Mouse (Mus musculus): Measurements from ENCODE around the gene E2f1. TPM values are rescaled to one million over a fixed set of nuclear protein-coding genes. Genes with fewer than 3 reads are reported as not detected.

Gene E2f1
- polyA plus RNA-seq, 1 experiment from 2014 or later = 7.2 TPM

GRCm38 (mm10) chr2:154549886-154550189, 19.9 kb downstream of the E2f1 start:
- H3K27ac ChIP-seq (replicated peaks in 1 of 2; ENCODE audit: control insufficient read depth in 1 of 2, insufficient read depth in 1 of 2, low read depth in 2 of 2, low read length in 2 of 2) = no peak overlapping the region
- ATAC-seq (ENCODE audit: insufficient number of reproducible peaks, insufficient read depth, low FRiP score, low read depth) = no peak; the same call in 1 of the 2 replicates
- H3K9ac ChIP-seq (ENCODE audit: low read length) = no peak overlapping the region
- peak overlapping the region in 1 of 2 experiments; percentile 46; a peak in 2 of 4 replicates for H3K4me3 ChIP-seq (ENCODE audit: control insufficient read depth in 1 of 2, insufficient read depth in 1 of 2, low read depth in 1 of 2, low read length in 2 of 2)
- H3K4me2 ChIP-seq (ENCODE audit: low read length) = peak overlapping the region; percentile 88
- H3K4me1 ChIP-seq (ENCODE audit: control insufficient read depth in 2 of 2, insufficient read depth in 2 of 2, low read length in 2 of 2) = peaks cover 15 to 24% of the 10 kb centered on the region in 2 experiments
- peaks cover 25% of the 10 kb centered on the region for H3K27me3 ChIP-seq (ENCODE audit: control insufficient read depth, insufficient read depth, low read length)
- H3K9me3 ChIP-seq (ENCODE audit: control insufficient read depth, low read length) = no peaks in the 10 kb centered on the region
- H3K36me3 ChIP-seq (ENCODE audit: control insufficient read depth, insufficient read depth, low read length) = no peaks in the 10 kb centered on the region
- WGBS = 13% methylated on average over 20 of the region's 20 CpGs

GRCm38 (mm10) chr2:154549127-154549885, 20.4 kb downstream of the E2f1 start:
- peaks cover 25% of the 10 kb centered on the region for H3K27me3 ChIP-seq (ENCODE audit: control insufficient read depth, insufficient read depth, low read length)
- H3K9me3 ChIP-seq (ENCODE audit: control insufficient read depth, low read length) = no peaks in the 10 kb centered on the region
- H3K4me1 ChIP-seq (ENCODE audit: control insufficient read depth in 2 of 2, insufficient read depth in 2 of 2, low read length in 2 of 2) = peaks cover 15 to 24% of the 10 kb centered on the region in 2 experiments
- no peaks in the 10 kb centered on the region for H3K36me3 ChIP-seq (ENCODE audit: control insufficient read depth, insufficient read depth, low read length)
- peak overlapping the region; percentile 66; the same call in 1 of the 2 replicates for H3K9ac ChIP-seq (ENCODE audit: low read length)
- peak overlapping the region; percentile 88 for H3K4me2 ChIP-seq (ENCODE audit: low read length)
- H3K4me3 ChIP-seq (ENCODE audit: control insufficient read depth in 1 of 2, insufficient read depth in 1 of 2, low read depth in 1 of 2, low read length in 2 of 2) = peak overlapping the region; percentile 35 to 46
- peak; percentile 41; the same call in 1 of the 2 replicates for ATAC-seq (ENCODE audit: insufficient number of reproducible peaks, insufficient read depth, low FRiP score, low read depth)
- H3K27ac ChIP-seq (replicated peaks in 1 of 2; ENCODE audit: control insufficient read depth in 1 of 2, insufficient read depth in 1 of 2, low read depth in 2 of 2, low read length in 2 of 2) = no peak overlapping the region
- WGBS = 4% methylated on average over 39 of the region's 48 CpGs

- no peak overlapping the region; the same call in 1 of the 2 replicates for H3K4me2 ChIP-seq (ENCODE audit: low read length)
Measured at GRCm38 (mm10) chr2:154548688-154549087, 21.0 kb downstream of the E2f1 start.

GRCm38 (mm10) chr2:154546711-154547110, 23.0 kb downstream of the E2f1 start, which contains the start of gene 1700003F12Rik:
TSS of gene 1700003F12Rik (plus strand) at chr2:154547085.
- no peak within 1 kb of the TSS for H3K27ac ChIP-seq (replicated peaks in 1 of 2; ENCODE audit: control insufficient read depth in 1 of 2, insufficient read depth in 1 of 2, low read depth in 2 of 2, low read length in 2 of 2)
- H3K4me1 ChIP-seq (ENCODE audit: control insufficient read depth in 2 of 2, insufficient read depth in 2 of 2, low read length in 2 of 2) = peaks cover 5 to 14% of the 10 kb centered on the region in 2 experiments
- WGBS = 90% methylated on average over 10 of the region's 10 CpGs
- 0 out of 2 replicates have a peak, but pooled peaks cover 6% of the 10 kb centered on the region for H3K36me3 ChIP-seq (ENCODE audit: control insufficient read depth, insufficient read depth, low read length)
- no peak within 1 kb of the TSS for H3K4me3 ChIP-seq (ENCODE audit: control insufficient read depth in 1 of 2, insufficient read depth in 1 of 2, low read depth in 1 of 2, low read length in 2 of 2)
- no peak for ATAC-seq (ENCODE audit: insufficient number of reproducible peaks, insufficient read depth, low FRiP score, low read depth)
- no peaks in the 10 kb centered on the region for H3K9me3 ChIP-seq (ENCODE audit: control insufficient read depth, low read length)
- H3K9ac ChIP-seq (ENCODE audit: low read length) = no peak within 1 kb of the TSS
- H3K27me3 ChIP-seq (ENCODE audit: control insufficient read depth, insufficient read depth, low read length) = peaks cover 19% of the 10 kb centered on the region
- H3K4me2 ChIP-seq (ENCODE audit: low read length) = no peak within 1 kb of the TSS

More at GRCm38 (mm10) chr2:154548688-154549087, 21.0 kb downstream of the E2f1 start:
- Histone ChIP-seq H3K9me3 (ENCODE audit: control insufficient read depth, low read length) (no peaks in the 10 kb centered on the region), H3K4me3 (ENCODE audit: control insufficient read depth in 1 of 2, insufficient read depth in 1 of 2, low read depth in 1 of 2, low read length in 2 of 2) (no peak overlapping the region), H3K36me3 (ENCODE audit: control insufficient read depth, insufficient read depth, low read length) (no peaks in the 10 kb centered on the region), H3K4me1 (ENCODE audit: control insufficient read depth in 2 of 2, insufficient read depth in 2 of 2, low read length in 2 of 2) (peaks cover 15 to 24% of the 10 kb centered on the region in 2 experiments), H3K27ac (replicated peaks in 1 of 2; ENCODE audit: control insufficient read depth in 1 of 2, insufficient read depth in 1 of 2, low read depth in 2 of 2, low read length in 2 of 2) (no peak overlapping the region), H3K9ac (ENCODE audit: low read length) (no peak overlapping the region), H3K27me3 (ENCODE audit: control insufficient read depth, insufficient read depth, low read length) (peaks cover 25% of the 10 kb centered on the region)
- no peak for ATAC-seq (ENCODE audit: insufficient number of reproducible peaks, insufficient read depth, low FRiP score, low read depth)
- WGBS = 51% methylated on average over 3 of the region's 3 CpGs

GRCm38 (mm10) chr2:154543567-154544347, 25.9 kb downstream of the E2f1 start:
- ATAC-seq (ENCODE audit: insufficient number of reproducible peaks, insufficient read depth, low FRiP score, low read depth) = no peak
- H3K4me2 ChIP-seq (ENCODE audit: low read length) = no peak overlapping the region
- H3K4me1 ChIP-seq (ENCODE audit: control insufficient read depth in 2 of 2, insufficient read depth in 2 of 2, low read length in 2 of 2) = peaks cover 0 to 2% of the 10 kb centered on the region in 2 experiments; a peak in 1 of 4 replicates
- H3K27ac ChIP-seq (replicated peaks in 1 of 2; ENCODE audit: control insufficient read depth in 1 of 2, insufficient read depth in 1 of 2, low read depth in 2 of 2, low read length in 2 of 2) = no peak overlapping the region
- no peaks in the 10 kb centered on the region for H3K9me3 ChIP-seq (ENCODE audit: control insufficient read depth, low read length)
- H3K36me3 ChIP-seq (ENCODE audit: control insufficient read depth, insufficient read depth, low read length) = 0 out of 2 replicates have a peak, but pooled peaks cover 9% of the 10 kb centered on the region
- no peak overlapping the region for H3K9ac ChIP-seq (ENCODE audit: low read length)
- 80% methylated on average over 9 of the region's 9 CpGs for WGBS
- no peak overlapping the region for H3K4me3 ChIP-seq (ENCODE audit: control insufficient read depth in 1 of 2, insufficient read depth in 1 of 2, low read depth in 1 of 2, low read length in 2 of 2)
- H3K27me3 ChIP-seq (ENCODE audit: control insufficient read depth, insufficient read depth, low read length) = no peaks in the 10 kb centered on the region

GRCm38 (mm10) chr2:154541630-154542029, 28.1 kb downstream of the E2f1 start:
- Histone ChIP-seq H3K27ac (replicated peaks in 1 of 2; ENCODE audit: control insufficient read depth in 1 of 2, insufficient read depth in 1 of 2, low read depth in 2 of 2, low read length in 2 of 2) (no peak overlapping the region), H3K9ac (ENCODE audit: low read length) (no peak overlapping the region), H3K4me1 (ENCODE audit: control insufficient read depth in 2 of 2, insufficient read depth in 2 of 2, low read length in 2 of 2) (peaks cover 6 to 9% of the 10 kb centered on the region in 2 experiments; a peak in 3 of 4 replicates), H3K4me3 (ENCODE audit: control insufficient read depth in 1 of 2, insufficient read depth in 1 of 2, low read depth in 1 of 2, low read length in 2 of 2) (no peak overlapping the region), H3K36me3 (ENCODE audit: control insufficient read depth, insufficient read depth, low read length) (peaks cover 27% of the 10 kb centered on the region), H3K9me3 (ENCODE audit: control insufficient read depth, low read length) (no peaks in the 10 kb centered on the region), H3K27me3 (ENCODE audit: control insufficient read depth, insufficient read depth, low read length) (no peaks in the 10 kb centered on the region), H3K4me2 (ENCODE audit: low read length) (no peak overlapping the region)
- ATAC-seq (ENCODE audit: insufficient number of reproducible peaks, insufficient read depth, low FRiP score, low read depth) = no peak
- WGBS = 84% methylated on average over 2 of the region's 2 CpGs

GRCm38 (mm10) chr2:154539720-154540119, 30.0 kb downstream of the E2f1 start:
- ATAC-seq (ENCODE audit: insufficient number of reproducible peaks, insufficient read depth, low FRiP score, low read depth) = no peak
- H3K9ac ChIP-seq (ENCODE audit: low read length) = no peak overlapping the region
- H3K36me3 ChIP-seq (ENCODE audit: control insufficient read depth, insufficient read depth, low read length) = peaks cover 46% of the 10 kb centered on the region
- H3K27ac ChIP-seq (replicated peaks in 1 of 2; ENCODE audit: control insufficient read depth in 1 of 2, insufficient read depth in 1 of 2, low read depth in 2 of 2, low read length in 2 of 2) = no peak overlapping the region
- H3K4me3 ChIP-seq (ENCODE audit: control insufficient read depth in 1 of 2, insufficient read depth in 1 of 2, low read depth in 1 of 2, low read length in 2 of 2) = no peak overlapping the region
- H3K9me3 ChIP-seq (ENCODE audit: control insufficient read depth, low read length) = no peaks in the 10 kb centered on the region
- H3K4me2 ChIP-seq (ENCODE audit: low read length) = no peak overlapping the region
- H3K4me1 ChIP-seq (ENCODE audit: control insufficient read depth in 2 of 2, insufficient read depth in 2 of 2, low read length in 2 of 2) = peaks cover 6 to 9% of the 10 kb centered on the region in 2 experiments; a peak in 3 of 4 replicates
- no peaks in the 10 kb centered on the region for H3K27me3 ChIP-seq (ENCODE audit: control insufficient read depth, insufficient read depth, low read length)
- 81% methylated on average over 3 of the region's 3 CpGs for WGBS

All from heart, embryonic 14.5 days (tissue).